Mouse (Mus musculus) liver, embryonic 14.5 days (tissue): ENCODE results near the gene Zfp68. TPM values are rescaled to one million over a fixed set of nuclear protein-coding genes. Genes with fewer than 3 reads are reported as not detected.

Source experiments
- microRNA-seq: library from miRNA; unstranded; fragments of <30 nt; microRNA quantifications from one replicate; pipeline ENCODE4, GENCODE M21; 2016
- polyA plus RNA-seq, 2 experiments: library from polyadenylated mRNA; depleted of rRNA in 1 of 2; stranded (reverse) in 1 of 2; unstranded in 1 of 2; fragments of >200 nt; fragmentation: Nextera tagmentation in 1 of 2; extraction: Ambion mirVana in 1 of 2; gene quantifications; 2 replicates each; pipeline versions ENCODE4 v1.2.1 to v1.2.3; 2012 to 2014

The Zfp68 gene
- polyA plus RNA-seq, 2 experiments: 5.1 to 15.3 TPM

Small RNA genes lying within 50 kb of the gene (microRNA-seq; reads per million reads assigned to microRNA genes)
- gene Gm24082: not detected

Other genes with a start within 250 kb of the Zfp68 start
- gene Zfp157, start 178.3 kb downstream of the Zfp68 start, polyA plus RNA-seq (2012; rRNA removed): 1.3 and 1.9 TPM in 2 replicates
- 2.5 and 4.6 TPM in 2 replicates for gene Zfp157, start 178.3 kb downstream of the Zfp68 start, polyA plus RNA-seq (2014; fragmentation: Nextera tagmentation; extraction: Ambion mirVana)
- not detected in 2 replicates for gene 1700123K08Rik, start 55.0 kb downstream of the Zfp68 start, polyA plus RNA-seq (2012; rRNA removed)
- not detected in 2 replicates for gene 1700123K08Rik, start 55.0 kb downstream of the Zfp68 start, polyA plus RNA-seq (2014; fragmentation: Nextera tagmentation; extraction: Ambion mirVana)
- gene A430033K04Rik, start 3.1 kb upstream of the Zfp68 start, polyA plus RNA-seq (2012; rRNA removed): 1.7 and 2.5 TPM in 2 replicates
- gene A430033K04Rik, start 3.1 kb upstream of the Zfp68 start, polyA plus RNA-seq (2014; fragmentation: Nextera tagmentation; extraction: Ambion mirVana): 2.6 and 2.7 TPM in 2 replicates
- gene Fam20c, start 134.8 kb upstream of the Zfp68 start, polyA plus RNA-seq (2012; rRNA removed): 5.4 and 6.5 TPM in 2 replicates
- 6.8 and 7.2 TPM in 2 replicates for gene Fam20c, start 134.8 kb upstream of the Zfp68 start, polyA plus RNA-seq (2014; fragmentation: Nextera tagmentation; extraction: Ambion mirVana)
- not detected in 2 replicates for gene Gm5294, start 200.3 kb upstream of the Zfp68 start, polyA plus RNA-seq (2012; rRNA removed)
- not detected in 2 replicates for gene Gm5294, start 200.3 kb upstream of the Zfp68 start, polyA plus RNA-seq (2014; fragmentation: Nextera tagmentation; extraction: Ambion mirVana)